Mouse (Mus musculus) ES-Bruce4 (cell line): ENCODE data around the gene Krt75.

ENCODE experiments used
- EP300 ChIP-seq: IDR thresholded peaks from 2 replicates; pipeline ENCODE4 v1.6.1; 2011; ENCODE audit warnings: low read depth, low read length; ENCODE audit not compliant: insufficient read depth
- POLR2A ChIP-seq: IDR thresholded peaks from one replicate; pipeline ENCODE4 v1.8.1; 2011; ENCODE audit warnings: low read length; ENCODE audit not compliant: insufficient read depth

DNA sequence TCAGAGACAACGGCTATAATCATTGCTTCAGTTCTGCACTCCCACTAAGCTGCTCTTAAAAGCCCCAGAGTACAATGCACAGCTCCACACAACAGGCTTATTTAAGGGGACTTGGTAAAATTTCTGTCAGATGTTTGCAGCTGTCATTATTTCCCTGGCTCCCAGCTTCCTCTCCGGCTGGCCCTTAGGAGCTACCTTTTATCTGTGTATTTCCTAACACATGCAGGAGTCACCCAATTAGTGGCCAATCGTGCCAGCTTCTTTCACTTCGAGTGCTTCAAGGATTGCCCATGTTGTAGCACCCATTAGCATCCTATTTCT is 35.2 kb downstream of the Krt75 start:
- TF ChIP-seq POLR2A = no peak
- TF ChIP-seq EP300 = no peak
